Mouse (Mus musculus): ENCODE measurements around the gene Lyzl4.
A peak's percentile ranks its signal among the peaks of the same experiment; 100 is the strongest.

The Lyzl4 gene

GRCm38 (mm10) chr9:121642001-121642400 is at the start of gene Lyzl4:
TSS of gene Lyzl4 (minus strand) at chr9:121642096.
- DNase-seq = peak; percentile 86 to 87

GRCm38 (mm10) chr9:121690734-121691133 is 48.8 kb upstream of the Lyzl4 start:
- no peak for DNase-seq

GRCm38 (mm10) chr9:121690200-121690651 is 48.3 kb upstream of the Lyzl4 start:
- no peak for DNase-seq

GRCm38 (mm10) chr9:121684702-121685101 is 42.8 kb upstream of the Lyzl4 start:
- no peak for DNase-seq

GRCm38 (mm10) chr9:121682037-121682680 is 40.3 kb upstream of the Lyzl4 start:
- DNase-seq = no peak

- DNase-seq = no peak
Measured at GRCm38 (mm10) chr9:121681191-121681590, 39.3 kb upstream of the Lyzl4 start.

- peak; percentile 75 to 76 for DNase-seq
Measured at GRCm38 (mm10) chr9:121679549-121679948, 37.7 kb upstream of the Lyzl4 start.

GRCm38 (mm10) chr9:121677476-121677875 is 35.6 kb upstream of the Lyzl4 start:
- peak; percentile 68 to 75 for DNase-seq

- peak; percentile 30 to 54 for DNase-seq
Measured at GRCm38 (mm10) chr9:121677069-121677468, 35.2 kb upstream of the Lyzl4 start.

- no peak for DNase-seq
Measured at GRCm38 (mm10) chr9:121675556-121675955, 33.7 kb upstream of the Lyzl4 start.

GRCm38 (mm10) chr9:121675011-121675410 is 33.1 kb upstream of the Lyzl4 start:
- DNase-seq = peak; percentile 37 to 40

GRCm38 (mm10) chr9:121673716-121674115 is 31.8 kb upstream of the Lyzl4 start:
- DNase-seq = no peak

GRCm38 (mm10) chr9:121672311-121672710 is 30.4 kb upstream of the Lyzl4 start:
- DNase-seq = peak; percentile 54 to 74

GRCm38 (mm10) chr9:121671300-121671699 is 29.4 kb upstream of the Lyzl4 start:
- peak; percentile 47 to 67 for DNase-seq

- peak; percentile 84 to 87 for DNase-seq
Measured at GRCm38 (mm10) chr9:121669348-121669791, 27.5 kb upstream of the Lyzl4 start.

GRCm38 (mm10) chr9:121667822-121668221 is 25.9 kb upstream of the Lyzl4 start:
- DNase-seq = no peak

- DNase-seq = peak in 1 of 2 experiments; percentile 56
Measured at GRCm38 (mm10) chr9:121666957-121667630, 25.2 kb upstream of the Lyzl4 start.

GRCm38 (mm10) chr9:121664104-121664503 is 22.2 kb upstream of the Lyzl4 start:
- DNase-seq = no peak

GRCm38 (mm10) chr9:121663467-121663866 is 21.6 kb upstream of the Lyzl4 start:
- no peak for DNase-seq

- DNase-seq = no peak
Measured at GRCm38 (mm10) chr9:121659791-121660190, 17.9 kb upstream of the Lyzl4 start.

GRCm38 (mm10) chr9:121658248-121658647 is 16.4 kb upstream of the Lyzl4 start:
- no peak for DNase-seq

- DNase-seq = no peak
Measured at GRCm38 (mm10) chr9:121657143-121657542, 15.2 kb upstream of the Lyzl4 start.

- no peak for DNase-seq
Measured at GRCm38 (mm10) chr9:121656322-121656721, 14.4 kb upstream of the Lyzl4 start.

- DNase-seq = no peak
Measured at GRCm38 (mm10) chr9:121653668-121654067, 11.8 kb upstream of the Lyzl4 start.
